Mouse (Mus musculus): ENCODE measurements around the gene Pcsk1n. TPM values are rescaled to one million over a fixed set of nuclear protein-coding genes. Genes with fewer than 3 reads are reported as not detected.

The Pcsk1n gene
- polyA plus RNA-seq (2014; fragmentation: Illumina TruSeq; extraction: RNeasy Lipid Tissue Mini Kit (QIAGEN cat#74804); ENCODE audit: low read depth, low replicate concordance) = 0.57 TPM

GRCm38 (mm10) chrX:7919601-7920383, at the start of gene Pcsk1n:
Gene Pcsk1n, plus strand, starts transcription at chrX:7919822.

GRCm38 (mm10) chrX:7878007-7878419, 41.6 kb upstream of the Pcsk1n start, which contains the start of gene Pim2:
Gene Pim2, plus strand, starts transcription at chrX:7878262.

GRCm38 (mm10) chrX:7883841-7884567, 35.6 kb upstream of the Pcsk1n start, which contains the start of gene Slc35a2:
Gene Slc35a2, plus strand, starts transcription at chrX:7884028.

GRCm38 (mm10) chrX:7898880-7899874, 20.4 kb upstream of the Pcsk1n start, which contains the start of the genes Pqbp1 and Timm17b:
Gene Pqbp1, minus strand, starts transcription at chrX:7899269.
Gene Timm17b, plus strand, starts transcription at chrX:7899357.

GRCm38 (mm10) chrX:7907735-7908134, 11.9 kb upstream of the Pcsk1n start, which contains the start of gene Gm10491:
Gene Gm10491, minus strand, starts transcription at chrX:7907835.

GRCm38 (mm10) chrX:7909242-7909641, 10.4 kb upstream of the Pcsk1n start, which contains the start of gene Gm10490:
Gene Gm10490, plus strand, starts transcription at chrX:7909542.

GRCm38 (mm10) chrX:7928270-7928790, 8.7 kb downstream of the Pcsk1n start, which contains the start of gene Eras:
Gene Eras, minus strand, starts transcription at chrX:7928607.

GRCm38 (mm10) chrX:7947108-7947899, 27.7 kb downstream of the Pcsk1n start, which contains the start of gene Hdac6:
Gene Hdac6, minus strand, starts transcription at chrX:7947889.

Other genes with a start within 250 kb of the Pcsk1n start
- gene Plp2, start 248.4 kb upstream of the Pcsk1n start, polyA plus RNA-seq (2014; fragmentation: Illumina TruSeq; extraction: RNeasy Lipid Tissue Mini Kit (QIAGEN cat#74804); ENCODE audit: low read depth, low replicate concordance) = 262 TPM
- 3.4 TPM for gene Magix, start 238.6 kb upstream of the Pcsk1n start, polyA plus RNA-seq (2014; fragmentation: Illumina TruSeq; extraction: RNeasy Lipid Tissue Mini Kit (QIAGEN cat#74804); ENCODE audit: low read depth, low replicate concordance)
- 26.6 TPM for gene Gpkow, start 222.7 kb upstream of the Pcsk1n start, polyA plus RNA-seq (2014; fragmentation: Illumina TruSeq; extraction: RNeasy Lipid Tissue Mini Kit (QIAGEN cat#74804); ENCODE audit: low read depth, low replicate concordance)
- 59.6 TPM for gene Wdr45, start 205.5 kb upstream of the Pcsk1n start, polyA plus RNA-seq (2014; fragmentation: Illumina TruSeq; extraction: RNeasy Lipid Tissue Mini Kit (QIAGEN cat#74804); ENCODE audit: low read depth, low replicate concordance)
- gene Gm45208, start 197.6 kb upstream of the Pcsk1n start, polyA plus RNA-seq (2014; fragmentation: Illumina TruSeq; extraction: RNeasy Lipid Tissue Mini Kit (QIAGEN cat#74804); ENCODE audit: low read depth, low replicate concordance) = not detected
- gene Praf2, start 191.4 kb upstream of the Pcsk1n start, polyA plus RNA-seq (2014; fragmentation: Illumina TruSeq; extraction: RNeasy Lipid Tissue Mini Kit (QIAGEN cat#74804); ENCODE audit: low read depth, low replicate concordance) = 12.3 TPM
- 18.1 TPM for gene Ccdc120, start 168.9 kb upstream of the Pcsk1n start, polyA plus RNA-seq (2014; fragmentation: Illumina TruSeq; extraction: RNeasy Lipid Tissue Mini Kit (QIAGEN cat#74804); ENCODE audit: low read depth, low replicate concordance)
- 70.2 TPM for gene Tfe3, start 157.3 kb upstream of the Pcsk1n start, polyA plus RNA-seq (2014; fragmentation: Illumina TruSeq; extraction: RNeasy Lipid Tissue Mini Kit (QIAGEN cat#74804); ENCODE audit: low read depth, low replicate concordance)
- gene Gripap1, start 130.1 kb upstream of the Pcsk1n start, polyA plus RNA-seq (2014; fragmentation: Illumina TruSeq; extraction: RNeasy Lipid Tissue Mini Kit (QIAGEN cat#74804); ENCODE audit: low read depth, low replicate concordance) = 44.2 TPM
- 6.5 TPM for gene Kcnd1, start 97.5 kb upstream of the Pcsk1n start, polyA plus RNA-seq (2014; fragmentation: Illumina TruSeq; extraction: RNeasy Lipid Tissue Mini Kit (QIAGEN cat#74804); ENCODE audit: low read depth, low replicate concordance)
- 83.1 TPM for gene Otud5, start 78.5 kb upstream of the Pcsk1n start, polyA plus RNA-seq (2014; fragmentation: Illumina TruSeq; extraction: RNeasy Lipid Tissue Mini Kit (QIAGEN cat#74804); ENCODE audit: low read depth, low replicate concordance)
- gene Pim2, start 41.6 kb upstream of the Pcsk1n start, polyA plus RNA-seq (2014; fragmentation: Illumina TruSeq; extraction: RNeasy Lipid Tissue Mini Kit (QIAGEN cat#74804); ENCODE audit: low read depth, low replicate concordance) = 12.6 TPM
- gene Slc35a2, start 35.8 kb upstream of the Pcsk1n start, polyA plus RNA-seq (2014; fragmentation: Illumina TruSeq; extraction: RNeasy Lipid Tissue Mini Kit (QIAGEN cat#74804); ENCODE audit: low read depth, low replicate concordance) = 32.2 TPM
- gene Pqbp1, start 20.6 kb upstream of the Pcsk1n start, polyA plus RNA-seq (2014; fragmentation: Illumina TruSeq; extraction: RNeasy Lipid Tissue Mini Kit (QIAGEN cat#74804); ENCODE audit: low read depth, low replicate concordance) = 57.6 TPM
- gene Timm17b, start 20.5 kb upstream of the Pcsk1n start, polyA plus RNA-seq (2014; fragmentation: Illumina TruSeq; extraction: RNeasy Lipid Tissue Mini Kit (QIAGEN cat#74804); ENCODE audit: low read depth, low replicate concordance) = 38.1 TPM
- not detected for gene Gm10491, start 12.0 kb upstream of the Pcsk1n start, polyA plus RNA-seq (2014; fragmentation: Illumina TruSeq; extraction: RNeasy Lipid Tissue Mini Kit (QIAGEN cat#74804); ENCODE audit: low read depth, low replicate concordance)
- gene Gm10490, start 10.3 kb upstream of the Pcsk1n start, polyA plus RNA-seq (2014; fragmentation: Illumina TruSeq; extraction: RNeasy Lipid Tissue Mini Kit (QIAGEN cat#74804); ENCODE audit: low read depth, low replicate concordance) = not detected
- not detected for gene Eras, start 8.8 kb downstream of the Pcsk1n start, polyA plus RNA-seq (2014; fragmentation: Illumina TruSeq; extraction: RNeasy Lipid Tissue Mini Kit (QIAGEN cat#74804); ENCODE audit: low read depth, low replicate concordance)
- gene Hdac6, start 28.1 kb downstream of the Pcsk1n start, polyA plus RNA-seq (2014; fragmentation: Illumina TruSeq; extraction: RNeasy Lipid Tissue Mini Kit (QIAGEN cat#74804); ENCODE audit: low read depth, low replicate concordance) = 121 TPM
- gene Gata1, start 58.2 kb downstream of the Pcsk1n start, polyA plus RNA-seq (2014; fragmentation: Illumina TruSeq; extraction: RNeasy Lipid Tissue Mini Kit (QIAGEN cat#74804); ENCODE audit: low read depth, low replicate concordance) = 0.26 TPM
- gene Glod5, start 98.7 kb downstream of the Pcsk1n start, polyA plus RNA-seq (2014; fragmentation: Illumina TruSeq; extraction: RNeasy Lipid Tissue Mini Kit (QIAGEN cat#74804); ENCODE audit: low read depth, low replicate concordance) = 0.91 TPM
- 15.3 TPM for gene Suv39h1, start 154.9 kb downstream of the Pcsk1n start, polyA plus RNA-seq (2014; fragmentation: Illumina TruSeq; extraction: RNeasy Lipid Tissue Mini Kit (QIAGEN cat#74804); ENCODE audit: low read depth, low replicate concordance)
- 9.3 TPM for gene Was, start 170.7 kb downstream of the Pcsk1n start, polyA plus RNA-seq (2014; fragmentation: Illumina TruSeq; extraction: RNeasy Lipid Tissue Mini Kit (QIAGEN cat#74804); ENCODE audit: low read depth, low replicate concordance)
- gene Wdr13, start 213.1 kb downstream of the Pcsk1n start, polyA plus RNA-seq (2014; fragmentation: Illumina TruSeq; extraction: RNeasy Lipid Tissue Mini Kit (QIAGEN cat#74804); ENCODE audit: low read depth, low replicate concordance) = 50.3 TPM
- 373 TPM for gene Rbm3, start 226.1 kb downstream of the Pcsk1n start, polyA plus RNA-seq (2014; fragmentation: Illumina TruSeq; extraction: RNeasy Lipid Tissue Mini Kit (QIAGEN cat#74804); ENCODE audit: low read depth, low replicate concordance)